Mouse (Mus musculus): Measurements from ENCODE around the gene Gm9964.

DNA sequence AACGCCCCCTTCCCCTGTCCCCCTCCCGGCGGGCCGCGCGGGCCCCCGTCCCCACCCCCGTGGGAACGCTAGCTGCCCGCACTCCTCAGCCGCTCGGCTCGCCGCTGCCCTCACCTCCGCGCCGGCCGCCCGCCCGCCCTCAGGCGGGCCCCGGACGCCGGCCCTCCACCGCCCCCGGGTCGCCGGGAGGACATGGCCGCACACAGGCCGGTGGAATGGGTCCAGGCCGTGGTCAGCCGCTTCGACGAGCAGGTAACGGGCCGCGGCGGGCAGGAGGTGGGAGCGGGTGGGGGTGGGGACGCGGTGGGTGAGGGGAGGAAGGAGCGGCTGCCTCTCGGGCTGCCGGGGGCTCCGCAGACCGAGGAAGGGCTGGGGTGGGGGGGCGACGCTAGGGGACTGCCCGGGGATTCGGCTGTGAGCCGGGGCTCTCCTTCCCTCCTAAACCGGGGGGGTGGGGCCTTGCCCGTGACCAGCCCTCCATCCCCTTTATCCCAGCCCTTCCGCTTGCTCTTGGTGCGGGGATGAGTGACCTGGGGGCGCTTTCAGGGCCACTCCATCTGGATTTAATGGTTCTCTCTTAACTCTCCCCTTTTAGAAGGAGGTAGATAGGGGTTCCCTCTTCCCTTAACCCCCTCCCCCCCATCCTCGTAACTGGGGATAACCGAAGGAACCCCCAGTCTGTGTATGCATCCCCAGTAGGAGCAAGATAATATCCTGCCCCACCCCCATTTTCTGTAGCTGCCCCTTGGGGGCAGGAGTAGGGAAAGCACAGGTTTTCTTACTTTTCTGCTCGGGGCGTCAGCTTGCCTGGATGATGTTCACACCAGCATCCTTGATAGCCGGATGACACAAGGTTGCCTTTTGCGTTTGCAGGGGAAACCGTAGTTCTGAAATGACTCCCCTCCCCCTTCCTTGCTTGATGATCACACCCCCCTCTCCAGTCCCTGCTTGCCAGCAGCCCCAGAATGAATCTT lies 43.4 kb upstream of the Gm9964 start:
- no peak for TF ChIP-seq MAFK (IDR thresholded peaks at IDR 0.05; ENCODE audit: insufficient read depth, low read depth, low read length)
- TF ChIP-seq HCFC1 (IDR thresholded peaks at IDR 0.05; ENCODE audit: borderline replicate concordance, insufficient read depth, low read length) = no peak
- no peak for TF ChIP-seq ZC3H11A (IDR thresholded peaks at IDR 0.05; ENCODE audit: borderline replicate concordance, low read depth, low read length)
